Mouse (Mus musculus) right cerebral cortex, postnatal 14 days (tissue): Measurements from ENCODE around the gene Ap2b1.

Source experiments
- DNase-seq: peaks from one replicate; pipeline ENCODE4 v3.0.0; 2022

The Ap2b1 gene

DNA sequence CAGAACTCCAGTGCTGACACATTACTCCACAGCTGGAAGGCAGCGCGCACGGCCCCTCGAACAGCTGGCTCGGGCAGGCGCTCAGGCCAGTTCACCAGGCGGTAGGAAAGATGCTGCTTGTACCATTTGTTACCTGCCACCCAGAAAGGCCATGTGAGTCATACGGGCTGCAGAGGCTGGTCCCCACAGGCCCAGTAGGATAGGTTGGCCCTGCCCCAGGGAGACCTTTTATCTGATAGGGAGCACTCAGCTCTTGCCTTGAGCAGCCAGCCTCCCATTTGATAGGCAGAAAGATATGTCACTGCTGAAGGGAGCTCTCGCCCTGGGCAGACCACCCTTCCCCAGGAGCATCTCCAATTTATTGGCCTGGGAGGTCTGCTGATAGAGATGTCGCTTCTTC is 148.8 kb downstream of the Ap2b1 start:
- no peak for DNase-seq

DNA sequence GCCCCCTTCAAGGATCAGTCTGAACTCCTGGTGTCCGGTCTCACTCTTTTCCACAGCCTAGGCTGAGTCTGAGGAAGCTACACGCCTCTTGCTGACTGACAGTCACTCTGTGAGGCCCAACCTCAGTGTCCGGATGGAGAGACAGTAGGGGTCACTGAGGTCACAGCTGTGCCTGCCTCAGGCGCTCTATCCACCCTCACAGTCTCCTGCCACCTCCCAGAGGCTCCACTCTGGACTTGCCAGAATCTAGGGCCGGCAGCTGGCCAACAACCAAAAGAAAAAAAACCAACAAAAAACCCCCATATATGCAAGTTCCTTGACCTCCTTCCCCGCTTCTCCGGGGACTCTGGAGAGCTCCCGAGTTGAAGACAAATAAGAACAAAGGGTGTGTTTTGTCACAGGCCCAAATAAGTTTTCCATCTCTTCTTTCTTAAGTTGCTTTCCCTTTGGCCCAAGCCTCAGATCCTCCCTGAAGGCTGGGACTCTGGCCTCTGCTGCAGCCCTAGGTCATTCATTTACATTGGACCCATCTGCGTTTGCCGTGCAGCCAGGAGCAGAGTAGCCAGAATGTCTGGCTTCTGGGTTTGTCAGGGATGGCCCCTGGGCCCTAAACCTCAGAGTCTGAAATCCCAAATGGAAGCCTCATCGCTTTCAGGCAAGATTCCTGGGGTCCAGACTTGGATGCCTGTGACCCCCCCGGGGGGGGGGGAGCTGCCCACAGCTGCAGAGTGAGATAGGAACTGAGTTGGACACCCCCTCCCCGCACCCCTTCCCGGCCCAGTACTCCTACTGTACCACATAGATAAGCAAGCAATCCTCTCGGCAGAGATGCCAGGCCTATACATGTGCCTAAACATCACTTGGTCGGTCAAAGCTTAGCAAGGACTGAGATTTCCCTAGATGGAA is 149.4 kb downstream of the Ap2b1 start:
- DNase-seq: no peak

DNA sequence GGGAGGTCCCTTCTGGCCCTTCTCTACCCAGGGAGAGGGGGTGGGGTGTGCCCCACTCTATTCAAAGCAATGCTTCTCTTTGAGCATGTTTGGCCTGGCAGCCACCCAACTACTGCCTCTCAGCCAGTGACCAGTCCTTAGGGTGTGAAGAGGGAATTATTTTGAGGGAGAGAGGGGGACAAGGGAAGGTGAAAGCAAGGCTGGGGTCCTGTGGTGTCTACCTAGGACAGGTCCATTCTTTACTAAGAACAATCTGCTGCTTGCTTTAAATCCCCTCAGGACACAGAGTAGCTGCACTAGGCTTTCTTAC is 150.1 kb downstream of the Ap2b1 start:
- peak; percentile 30 for DNase-seq

DNA sequence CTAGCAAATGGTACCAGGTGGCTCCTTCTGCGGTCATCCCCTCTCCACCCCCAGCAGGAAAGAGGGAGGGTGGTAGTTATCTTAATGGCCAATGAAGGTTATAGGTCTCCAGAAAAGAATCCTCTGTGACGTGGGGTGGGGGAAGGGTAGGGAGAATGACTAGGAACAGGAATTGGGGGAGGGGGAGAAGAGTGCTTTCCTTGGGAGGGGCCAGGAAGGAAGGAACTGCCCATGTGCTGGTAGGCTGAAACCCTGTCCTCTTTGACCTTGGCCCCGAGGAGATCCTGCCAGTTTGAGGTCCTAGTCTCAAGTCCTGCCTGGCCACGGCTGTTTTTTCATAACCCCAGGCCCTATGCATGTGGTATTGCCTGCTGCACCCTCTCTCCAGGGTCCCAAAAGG is 150.5 kb downstream of the Ap2b1 start:
- DNase-seq: no peak

DNA sequence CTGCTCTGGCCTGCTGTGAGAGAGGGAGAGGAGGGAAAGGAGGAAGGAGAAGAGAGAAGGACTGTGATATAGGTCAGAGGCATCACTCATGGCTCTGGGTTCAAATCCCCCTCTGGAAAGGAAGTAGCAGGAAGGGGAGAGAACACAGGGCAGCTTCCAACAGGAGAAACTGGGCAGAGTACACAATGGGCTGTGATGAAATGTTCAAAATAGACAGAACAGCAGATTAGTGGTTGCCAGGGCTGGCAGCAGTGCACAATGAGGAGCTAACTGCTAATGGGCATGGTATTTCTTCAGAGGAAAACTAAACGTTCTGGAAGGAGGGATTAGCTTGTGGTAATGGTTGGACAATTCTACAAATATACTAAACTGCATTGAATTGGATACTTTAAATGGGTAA is 151.7 kb downstream of the Ap2b1 start:
- no peak for DNase-seq

DNA sequence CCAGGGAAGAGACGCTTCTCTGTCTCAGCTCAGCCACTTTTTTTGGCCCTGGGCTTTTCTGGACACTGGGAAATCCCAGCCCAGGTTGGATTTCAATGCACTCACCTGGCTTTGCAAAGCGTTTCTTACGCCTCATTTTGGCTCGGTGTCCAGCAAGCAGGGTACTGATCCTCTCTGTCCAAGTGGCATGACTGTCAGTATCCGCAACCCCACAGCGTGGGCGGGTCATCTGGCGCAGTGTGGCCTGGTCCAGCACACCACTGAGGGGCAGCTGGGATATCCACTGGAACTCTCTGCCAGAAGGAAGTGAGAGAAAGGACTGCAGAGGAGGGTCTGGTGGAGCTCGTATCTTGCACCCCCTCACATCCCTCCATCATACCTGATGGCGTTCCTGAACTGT is 152.5 kb downstream of the Ap2b1 start:
- DNase-seq: no peak

DNA sequence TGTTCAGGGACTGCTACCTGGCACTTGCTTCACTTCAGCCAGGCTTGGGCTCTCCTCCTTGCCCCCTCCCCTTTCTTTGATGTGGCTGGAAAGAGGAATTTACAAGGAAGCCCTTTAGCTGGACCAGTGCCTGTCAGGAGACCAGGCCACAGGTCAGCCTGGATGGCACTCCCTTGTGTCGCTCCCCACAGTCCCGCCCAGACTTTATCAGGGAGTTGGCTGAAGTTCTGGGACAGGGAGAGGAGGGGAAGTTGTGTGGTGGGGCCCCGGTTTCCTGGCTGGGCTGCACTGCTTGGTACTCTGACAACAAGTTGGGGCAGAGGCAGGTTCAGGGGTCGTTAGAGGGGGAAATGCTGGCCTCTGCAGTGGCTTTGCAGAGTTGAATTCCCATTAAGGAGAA is 155.7 kb downstream of the Ap2b1 start:
- no peak for DNase-seq
